Mouse (Mus musculus) embryonic facial prominence, embryonic 10.5 days (tissue): ENCODE data around the gene Gm20715. TPM values are rescaled to one million over a fixed set of nuclear protein-coding genes. Genes with fewer than 3 reads are reported as not detected.
A peak's percentile ranks its signal among the peaks of the same experiment; 100 is the strongest.
"Not testable (repeated sequence)": the region's sequence is repeated elsewhere in the genome, so short reads cannot be mapped to it uniquely, and the experiment has no call there.

Experiments
- DNase-seq: peaks from one replicate; pipeline ENCODE4 v3.0.0-alpha.2; 2017; ENCODE audit warnings: low spot score
- H3K27ac ChIP-seq: fragments of 300-500 bp; sonication (generic); replicated peaks from 2 replicates; pipeline ENCODE4 v1.5.1; 2016; ENCODE audit warnings: mild to moderate bottlenecking
- H3K27me3 ChIP-seq: fragments of 300-500 bp; sonication (generic); replicated peaks from 2 replicates; pipeline ENCODE4 v1.6.1; 2016; ENCODE audit warnings: low read depth, mild to moderate bottlenecking; ENCODE audit not compliant: poor library complexity, severe bottlenecking
- H3K36me3 ChIP-seq: fragments of 300-500 bp; sonication (generic); replicated peaks from 2 replicates; pipeline ENCODE4 v1.6.1; 2016; ENCODE audit warnings: mild to moderate bottlenecking, moderate library complexity
- H3K4me1 ChIP-seq: fragments of 300-500 bp; sonication (generic); 2 replicates; pipeline ENCODE4 v1.6.1; 2016
- H3K4me3 ChIP-seq: fragments of 300-500 bp; sonication (generic); 2 replicates; pipeline ENCODE4 v1.5.1; 2016; ENCODE audit warnings: mild to moderate bottlenecking, moderate library complexity
- H3K9me3 ChIP-seq: fragments of 300-500 bp; sonication (generic); 2 replicates; pipeline ENCODE4 v1.6.1; 2016; ENCODE audit warnings: mild to moderate bottlenecking
- whole genome bisulfite sequencing: fragments of 180-500 bp; shearing (Covaris S2); methylation state at CpG from one replicate; pipeline ENCODE4 v1.1.7; 2016; 5-methylcytosine and 5-hydroxymethylcytosine counted together
- polyA plus RNA-seq: library from polyadenylated mRNA; unstranded; fragments of >200 nt; fragmentation: Nextera tagmentation; extraction: Ambion mirVana; gene quantifications from 2 replicates; pipeline ENCODE4 v1.2.1, GENCODE M21; 2016

The Gm20715 gene
- polyA plus RNA-seq, 1 experiment from 2014 or later, result not detected

GRCm38 (mm10) chr7:6447771-6448170 lies 37.7 kb downstream of the Gm20715 start:
- WGBS, result 84% methylated on average over 5 of the region's 5 CpGs

GRCm38 (mm10) chr7:6455868-6456267 lies 45.8 kb downstream of the Gm20715 start, which contains the start of gene Olfr1336:
Gene Olfr1336, plus strand, starts transcription at chr7:6456168.
- H3K27me3 ChIP-seq, result no peaks in the 10 kb centered on the region
- H3K36me3 ChIP-seq, result no peaks in the 10 kb centered on the region
- no peak within 1 kb of the TSS for H3K4me3 ChIP-seq
- peaks cover 33% of the 10 kb centered on the region for H3K9me3 ChIP-seq
- no peak within 1 kb of the TSS for H3K27ac ChIP-seq
- no peaks in the 10 kb centered on the region for H3K4me1 ChIP-seq
- no peak for DNase-seq

More at GRCm38 (mm10) chr7:6447771-6448170, 37.7 kb downstream of the Gm20715 start:
- H3K4me1 ChIP-seq, result no peaks in the 10 kb centered on the region
- H3K27me3 ChIP-seq, result no peaks in the 10 kb centered on the region
- no peak overlapping the region for H3K27ac ChIP-seq
- DNase-seq, result no peak
- H3K9me3 ChIP-seq, result peaks cover 26% of the 10 kb centered on the region
- no peak overlapping the region for H3K4me3 ChIP-seq
- H3K36me3 ChIP-seq, result no peaks in the 10 kb centered on the region

- H3K27me3 ChIP-seq, result no peaks in the 10 kb centered on the region
- H3K36me3 ChIP-seq, result no peaks in the 10 kb centered on the region
- 49% methylated on average over 3 of the region's 3 CpGs for WGBS
- H3K4me1 ChIP-seq, result no peaks in the 10 kb centered on the region
- H3K9me3 ChIP-seq, result peaks cover 38% of the 10 kb centered on the region
- DNase-seq, result peak; percentile 22
- H3K4me3 ChIP-seq, result no peak overlapping the region
- no peak overlapping the region for H3K27ac ChIP-seq
Observed at GRCm38 (mm10) chr7:6456399-6456798, 46.3 kb downstream of the Gm20715 start.

- no peak for DNase-seq
- H3K27ac ChIP-seq, result no peak within 1 kb of the TSS
- no peaks in the 10 kb centered on the region for H3K27me3 ChIP-seq
- no peaks in the 10 kb centered on the region for H3K36me3 ChIP-seq
- no peaks in the 10 kb centered on the region for H3K4me1 ChIP-seq
- peaks cover 12% of the 10 kb centered on the region for H3K9me3 ChIP-seq
- H3K4me3 ChIP-seq, result no peak within 1 kb of the TSS
Observed at GRCm38 (mm10) chr7:6466951-6467350, 56.9 kb downstream of the Gm20715 start, which contains the start of gene Olfr1346. Gene Olfr1346, plus strand, starts transcription at chr7:6467101.

GRCm38 (mm10) chr7:6477633-6478032 lies 67.6 kb downstream of the Gm20715 start:
- H3K4me1 ChIP-seq, H3K27me3 ChIP-seq, H3K4me3 ChIP-seq, H3K27ac ChIP-seq, DNase-seq, H3K36me3 ChIP-seq: not testable (repeated sequence)
- peaks cover 49% of the 10 kb centered on the region for H3K9me3 ChIP-seq
- 81% methylated on average over 2 of the region's 2 CpGs for WGBS

- H3K27ac ChIP-seq, result no peak within 1 kb of the TSS
Observed at GRCm38 (mm10) chr7:6486841-6487240, 76.8 kb downstream of the Gm20715 start, which contains the start of gene Olfr5. Gene Olfr5, minus strand, starts transcription at chr7:6486941.

More at GRCm38 (mm10) chr7:6486841-6487240, 76.8 kb downstream of the Gm20715 start, which contains the start of gene Olfr5:
- Histone ChIP-seq H3K4me3 (no peak within 1 kb of the TSS), H3K9me3 (peaks cover 31% of the 10 kb centered on the region), H3K27me3 (no peaks in the 10 kb centered on the region), H3K4me1 (no peaks in the 10 kb centered on the region), H3K36me3 (no peaks in the 10 kb centered on the region)
- WGBS, result 37% methylated on average over 2 of the region's 2 CpGs
- no peak for DNase-seq

Other genes with a start within 250 kb of the Gm20715 start
- 85.1 and 86.3 TPM in 2 replicates for gene Zfp444, start 238.1 kb upstream of the Gm20715 start, polyA plus RNA-seq
- gene Galp, start 213.2 kb upstream of the Gm20715 start, polyA plus RNA-seq, result not detected in 2 replicates
- gene Zscan5b, start 188.0 kb upstream of the Gm20715 start, polyA plus RNA-seq, result not detected in 2 replicates
- not detected in 2 replicates for gene Epp13, start 157.6 kb upstream of the Gm20715 start, polyA plus RNA-seq
- 6.0 and 6.6 TPM in 2 replicates for gene Zfp667, start 123.7 kb upstream of the Gm20715 start, polyA plus RNA-seq
- 7.1 and 7.6 TPM in 2 replicates for gene Zfp583, start 79.0 kb upstream of the Gm20715 start, polyA plus RNA-seq
- 2.3 and 3.1 TPM in 2 replicates for gene Gm3854, start 66.5 kb upstream of the Gm20715 start, polyA plus RNA-seq
- gene Zfp78, start 47.0 kb upstream of the Gm20715 start, polyA plus RNA-seq, result 0.88 and 1.3 TPM in 2 replicates
- gene Zfp28, start 27.0 kb upstream of the Gm20715 start, polyA plus RNA-seq, result 9.5 and 10.8 TPM in 2 replicates
- gene Smim17, start 11.6 kb upstream of the Gm20715 start, polyA plus RNA-seq, result 0.40 and 0.42 TPM in 2 replicates
- gene Olfr1344, start 28.4 kb downstream of the Gm20715 start, polyA plus RNA-seq, result not detected in 2 replicates
- not detected in 2 replicates for gene Olfr1336, start 45.9 kb downstream of the Gm20715 start, polyA plus RNA-seq
- not detected in 2 replicates for gene Olfr1346, start 56.8 kb downstream of the Gm20715 start, polyA plus RNA-seq
- gene Olfr5, start 76.7 kb downstream of the Gm20715 start, polyA plus RNA-seq, result not detected in 2 replicates
- gene Olfr1347, start 89.5 kb downstream of the Gm20715 start, polyA plus RNA-seq, result not detected in 2 replicates
- gene Olfr1348, start 98.5 kb downstream of the Gm20715 start, polyA plus RNA-seq, result not detected in 2 replicates
- not detected in 2 replicates for gene Olfr1349, start 112.7 kb downstream of the Gm20715 start, polyA plus RNA-seq
- gene Olfr1350, start 154.6 kb downstream of the Gm20715 start, polyA plus RNA-seq, result not detected in 2 replicates